Mouse (Mus musculus) ES-Bruce4 (cell line): ENCODE results near the gene Morn1. TPM values are rescaled to one million over a fixed set of nuclear protein-coding genes. Genes with fewer than 3 reads are reported as not detected.

Experiments used
- H3K27ac ChIP-seq: 2 replicates; pipeline ENCODE4 v1.5.1; 2012; ENCODE audit warnings: low read length, inconsistent platforms; ENCODE audit not compliant: insufficient read depth
- H3K27me3 ChIP-seq: 2 replicates; pipeline ENCODE4 v1.6.1; 2012; ENCODE audit warnings: mild to moderate bottlenecking, low read length, inconsistent platforms; ENCODE audit not compliant: control insufficient read depth, poor library complexity, insufficient read depth, severe bottlenecking
- H3K36me3 ChIP-seq: 2 replicates; pipeline ENCODE4 v1.6.1; 2012; ENCODE audit warnings: inconsistent platforms, mild to moderate bottlenecking, low read length, moderate library complexity; ENCODE audit not compliant: control insufficient read depth, poor library complexity, insufficient read depth, severe bottlenecking
- H3K4me1 ChIP-seq: one replicate; pipeline ENCODE4 v1.8.1; 2011; ENCODE audit warnings: low read length; ENCODE audit not compliant: control insufficient read depth, insufficient read depth
- H3K4me3 ChIP-seq: 2 replicates; pipeline ENCODE4 v1.5.1; 2011; ENCODE audit warnings: low read depth, mild to moderate bottlenecking, low read length
- H3K9ac ChIP-seq: 2 replicates; pipeline ENCODE4 v1.6.1; 2012; ENCODE audit warnings: low read depth, mild to moderate bottlenecking, inconsistent platforms; ENCODE audit not compliant: poor library complexity, severe bottlenecking
- H3K9me3 ChIP-seq: replicated peaks from 2 replicates; pipeline ENCODE4 v1.6.1; 2012; ENCODE audit warnings: mild to moderate bottlenecking, low read length, inconsistent platforms; ENCODE audit not compliant: control insufficient read depth, poor library complexity, insufficient read depth, severe bottlenecking
- CTCF ChIP-seq: IDR thresholded peaks from one replicate; pipeline ENCODE4 v1.8.1; 2011; ENCODE audit warnings: low read depth, low read length
- EP300 ChIP-seq: IDR thresholded peaks from 2 replicates; pipeline ENCODE4 v1.6.1; 2011; ENCODE audit warnings: low read depth, low read length; ENCODE audit not compliant: insufficient read depth
- POLR2A ChIP-seq: IDR thresholded peaks from one replicate; pipeline ENCODE4 v1.8.1; 2011; ENCODE audit warnings: low read length; ENCODE audit not compliant: insufficient read depth
- polyA plus RNA-seq: library from polyadenylated mRNA; stranded (reverse); fragments of >200 nt; gene quantifications from 2 replicates; pipeline ENCODE4 v1.2.4, GENCODE M21; 2011; ENCODE audit warnings: low read depth; ENCODE audit not compliant: missing spikeins, insufficient read depth, insufficient read length

Gene Morn1
- polyA plus RNA-seq, 1 experiment, result 11.6 TPM

DNA sequence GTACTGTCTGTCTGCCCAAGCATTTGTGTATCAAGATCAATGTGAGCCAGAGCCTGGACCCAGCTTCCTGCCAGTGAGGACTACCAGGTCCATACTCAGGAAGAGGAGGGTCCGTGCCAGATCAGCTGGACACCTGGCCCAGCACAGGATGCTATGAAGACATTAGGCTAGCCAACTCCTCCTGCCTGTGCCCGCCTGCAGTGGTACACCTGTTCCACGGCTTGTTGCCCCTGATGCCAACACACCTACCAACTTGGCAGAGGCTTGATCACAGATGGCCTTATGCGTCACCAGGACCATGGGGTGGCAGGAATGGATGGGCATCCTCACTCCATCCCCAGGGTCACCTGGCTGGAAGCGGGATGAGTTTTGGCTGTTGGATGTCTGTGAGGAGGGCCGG is 66.1 kb downstream of the Morn1 start:
- Histone ChIP-seq H3K4me1 (peaks cover 8% of the 10 kb centered on the region), H3K9ac (no peak overlapping the region), H3K9me3 (no peaks in the 10 kb centered on the region), H3K27me3 (no peaks in the 10 kb centered on the region), H3K4me3 (no peak overlapping the region), H3K27ac (no peak overlapping the region), H3K36me3 (no peaks in the 10 kb centered on the region)
- TF ChIP-seq CTCF (no peak), POLR2A (no peak), EP300 (no peak)

- TF ChIP-seq CTCF, result no peak
- no peak for TF ChIP-seq EP300
- TF ChIP-seq POLR2A, result no peak
- Histone ChIP-seq H3K9ac (no peak overlapping the region), H3K4me1 (peaks cover 11% of the 10 kb centered on the region)
Observed at GRCm38 (mm10) chr4:155153389-155154072, 67.2 kb downstream of the Morn1 start.

DNA sequence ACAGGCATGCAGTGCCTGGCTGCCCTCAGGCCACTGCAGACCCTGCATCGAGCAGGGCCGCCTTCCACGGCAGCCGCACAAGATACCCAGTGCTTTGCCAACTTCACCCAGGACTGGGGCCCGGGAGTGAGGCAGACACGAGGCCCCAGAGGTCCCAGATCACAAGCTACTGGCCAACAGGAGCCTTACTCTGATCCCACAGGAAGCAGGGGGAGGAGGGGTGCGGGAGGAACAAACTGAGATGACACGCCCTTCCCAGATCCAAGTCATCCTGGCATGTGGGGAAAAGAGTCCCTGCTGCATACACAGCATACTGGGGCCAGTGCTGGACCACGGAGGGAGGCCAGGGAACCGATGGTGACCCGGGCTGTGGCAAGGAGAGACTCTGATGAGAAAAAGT is 68.6 kb downstream of the Morn1 start:
- H3K4me1 ChIP-seq, result peaks cover 16% of the 10 kb centered on the region

More at GRCm38 (mm10) chr4:155153389-155154072, 67.2 kb downstream of the Morn1 start:
- H3K9me3 ChIP-seq, result no peaks in the 10 kb centered on the region
- H3K36me3 ChIP-seq, result no peaks in the 10 kb centered on the region
- no peaks in the 10 kb centered on the region for H3K27me3 ChIP-seq
- no peak overlapping the region for H3K4me3 ChIP-seq
- no peak overlapping the region for H3K27ac ChIP-seq

GRCm38 (mm10) chr4:155156734-155157133 is 70.4 kb downstream of the Morn1 start:
- Histone ChIP-seq H3K27ac (no peak overlapping the region), H3K4me3 (no peak overlapping the region), H3K36me3 (peaks cover 4% of the 10 kb centered on the region; the same call in 1 of the 2 replicates), H3K4me1 (peaks cover 17% of the 10 kb centered on the region), H3K27me3 (no peaks in the 10 kb centered on the region), H3K9ac (no peak overlapping the region), H3K9me3 (no peaks in the 10 kb centered on the region)
- TF ChIP-seq EP300 (no peak), CTCF (no peak), POLR2A (no peak)

More for the DNA sequence above, 68.6 kb downstream of the Morn1 start:
- no peaks in the 10 kb centered on the region for H3K9me3 ChIP-seq
- no peaks in the 10 kb centered on the region for H3K27me3 ChIP-seq
- H3K4me3 ChIP-seq, result no peak overlapping the region
- H3K27ac ChIP-seq, result no peak overlapping the region
- TF ChIP-seq POLR2A, result no peak
- no peak for TF ChIP-seq EP300
- no peak for TF ChIP-seq CTCF
- peaks cover 4% of the 10 kb centered on the region; the same call in 1 of the 2 replicates for H3K36me3 ChIP-seq
- no peak overlapping the region for H3K9ac ChIP-seq

- TF ChIP-seq EP300 (no peak), CTCF (no peak), POLR2A (no peak)
- Histone ChIP-seq H3K9ac (no peak overlapping the region), H3K4me1 (peaks cover 17% of the 10 kb centered on the region), H3K27ac (no peak overlapping the region), H3K27me3 (no peaks in the 10 kb centered on the region), H3K9me3 (no peaks in the 10 kb centered on the region), H3K36me3 (peaks cover 4% of the 10 kb centered on the region; the same call in 1 of the 2 replicates), H3K4me3 (no peak overlapping the region)
Observed at GRCm38 (mm10) chr4:155157871-155158542, 71.6 kb downstream of the Morn1 start.

GRCm38 (mm10) chr4:155158543-155158917 is 72.2 kb downstream of the Morn1 start:
- no peak overlapping the region for H3K4me3 ChIP-seq
- peaks cover 4% of the 10 kb centered on the region; the same call in 1 of the 2 replicates for H3K36me3 ChIP-seq
- H3K9me3 ChIP-seq, result no peaks in the 10 kb centered on the region
- H3K4me1 ChIP-seq, result peaks cover 17% of the 10 kb centered on the region
- H3K9ac ChIP-seq, result no peak overlapping the region
- TF ChIP-seq EP300, result no peak
- no peak for TF ChIP-seq POLR2A
- TF ChIP-seq CTCF, result no peak
- no peaks in the 10 kb centered on the region for H3K27me3 ChIP-seq
- H3K27ac ChIP-seq, result no peak overlapping the region
